Mouse (Mus musculus): ENCODE data around the gene Syncrip.
"Not testable (repeated sequence)": the region's sequence is repeated elsewhere in the genome, so short reads cannot be mapped to it uniquely, and the experiment has no call there.

The Syncrip gene

GRCm38 (mm10) chr9:88482829-88483396 is 539 bp upstream of the Syncrip start:
- peak; percentile 58 to 69 for DNase-seq (ENCODE audit: low spot score in 2 of 2)

GRCm38 (mm10) chr9:88481791-88482160 is 598 bp downstream of the Syncrip start:
- DNase-seq (ENCODE audit: low spot score in 2 of 2): peak; percentile 15 to 30

- DNase-seq (ENCODE audit: low spot score in 2 of 2): peak; percentile 17 to 32
Observed at GRCm38 (mm10) chr9:88481061-88481790, 1.1 kb downstream of the Syncrip start.

- no peak for DNase-seq (ENCODE audit: low spot score in 2 of 2)
Observed at GRCm38 (mm10) chr9:88480120-88480519, 2.3 kb downstream of the Syncrip start.

- no peak for DNase-seq (ENCODE audit: low spot score in 2 of 2)
Observed at GRCm38 (mm10) chr9:88476138-88476537, 6.2 kb downstream of the Syncrip start.

GRCm38 (mm10) chr9:88461017-88461416 is 21.4 kb downstream of the Syncrip start:
- DNase-seq (ENCODE audit: low spot score in 2 of 2): not testable (repeated sequence)

- no peak for DNase-seq (ENCODE audit: low spot score in 2 of 2)
Observed at GRCm38 (mm10) chr9:88439991-88440390, 42.4 kb downstream of the Syncrip start.

GRCm38 (mm10) chr9:88439238-88439600 is 43.2 kb downstream of the Syncrip start:
- no peak for DNase-seq (ENCODE audit: low spot score in 2 of 2)

GRCm38 (mm10) chr9:88438555-88439237 is 43.7 kb downstream of the Syncrip start, which contains the start of gene Snx14:
Gene Snx14, minus strand, starts transcription at chr9:88438958.
- peak; percentile 85 to 88 for DNase-seq (ENCODE audit: low spot score in 2 of 2)

- no peak for DNase-seq (ENCODE audit: low spot score in 2 of 2)
Observed at GRCm38 (mm10) chr9:88438237-88438554, 44.2 kb downstream of the Syncrip start.

- DNase-seq (ENCODE audit: low spot score in 2 of 2): no peak
Observed at GRCm38 (mm10) chr9:88437342-88438236, 44.8 kb downstream of the Syncrip start.

GRCm38 (mm10) chr9:88424356-88424755 is 58.0 kb downstream of the Syncrip start:
- no peak for DNase-seq (ENCODE audit: low spot score in 2 of 2)

- DNase-seq (ENCODE audit: low spot score in 2 of 2): no peak
Observed at GRCm38 (mm10) chr9:88422428-88422827, 59.9 kb downstream of the Syncrip start.

GRCm38 (mm10) chr9:88416752-88417151 is 65.6 kb downstream of the Syncrip start:
- no peak for DNase-seq (ENCODE audit: low spot score in 2 of 2)

GRCm38 (mm10) chr9:88409978-88410377 is 72.4 kb downstream of the Syncrip start:
- no peak for DNase-seq (ENCODE audit: low spot score in 2 of 2)

- no peak for DNase-seq (ENCODE audit: low spot score in 2 of 2)
Observed at GRCm38 (mm10) chr9:88404515-88404914, 77.9 kb downstream of the Syncrip start.

GRCm38 (mm10) chr9:88404088-88404487 is 78.3 kb downstream of the Syncrip start:
- peak; percentile 16 to 53 for DNase-seq (ENCODE audit: low spot score in 2 of 2)

- DNase-seq (ENCODE audit: low spot score in 2 of 2): no peak
Observed at GRCm38 (mm10) chr9:88398461-88398860, 83.9 kb downstream of the Syncrip start.
